Mouse (Mus musculus) kidney, postnatal 25 days (tissue): ENCODE measurements around the gene Gimap3.

ENCODE experiments used
- DNase-seq, 2 experiments: peaks; one replicate each; pipeline ENCODE4 v3.0.0; 2021; ENCODE audit warnings: mixed read lengths in 2 of 2

Gimap3 gene

DNA sequence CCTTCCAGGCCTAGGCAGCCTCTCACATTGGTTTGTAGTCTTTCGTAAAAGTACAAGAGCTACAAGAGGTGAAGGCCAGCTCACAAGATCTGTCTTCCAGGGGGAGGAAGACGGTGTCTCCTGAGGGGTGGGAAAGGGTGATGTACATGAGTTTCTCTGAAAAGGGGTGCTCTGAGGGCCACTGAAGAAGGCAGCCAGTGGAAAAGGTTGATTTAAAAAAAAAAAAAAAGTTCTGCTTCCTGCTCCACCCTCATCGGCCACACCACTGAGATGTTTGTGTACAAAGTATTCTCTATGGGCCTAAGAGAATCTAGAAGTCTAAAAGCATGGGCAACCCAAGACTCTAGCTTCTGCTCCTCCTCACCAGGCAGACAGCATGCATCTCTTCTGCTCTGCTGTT is at the start of gene Gimap3:
Gimap3 (minus strand) TSS at position 156 of the 400 bp plus-strand sequence.
- no peak for DNase-seq

DNA sequence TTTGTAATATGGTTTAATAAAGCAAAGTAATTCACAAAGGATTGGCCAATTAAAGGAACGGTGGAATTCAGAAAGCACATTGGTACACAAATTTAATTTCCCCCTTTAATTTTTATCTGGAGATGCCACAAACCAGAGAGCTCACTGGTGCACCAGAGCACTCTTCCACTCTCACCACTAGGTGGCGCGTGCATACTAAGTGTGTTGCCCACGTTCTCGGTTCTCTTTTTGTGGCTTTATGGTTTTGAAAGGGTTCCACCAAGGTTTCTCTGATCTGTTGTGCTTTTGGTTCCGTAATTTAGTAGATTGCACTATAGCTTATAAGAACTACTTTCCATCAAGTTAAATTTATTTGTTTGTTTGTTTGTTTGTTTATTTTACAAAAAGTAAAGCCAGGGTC is 47.2 kb upstream of the Gimap3 start:
- peak; percentile 85 to 90 for DNase-seq

- no peak for DNase-seq
Observed at GRCm38 (mm10) chr6:48815013-48815412, 44.4 kb upstream of the Gimap3 start.

DNA sequence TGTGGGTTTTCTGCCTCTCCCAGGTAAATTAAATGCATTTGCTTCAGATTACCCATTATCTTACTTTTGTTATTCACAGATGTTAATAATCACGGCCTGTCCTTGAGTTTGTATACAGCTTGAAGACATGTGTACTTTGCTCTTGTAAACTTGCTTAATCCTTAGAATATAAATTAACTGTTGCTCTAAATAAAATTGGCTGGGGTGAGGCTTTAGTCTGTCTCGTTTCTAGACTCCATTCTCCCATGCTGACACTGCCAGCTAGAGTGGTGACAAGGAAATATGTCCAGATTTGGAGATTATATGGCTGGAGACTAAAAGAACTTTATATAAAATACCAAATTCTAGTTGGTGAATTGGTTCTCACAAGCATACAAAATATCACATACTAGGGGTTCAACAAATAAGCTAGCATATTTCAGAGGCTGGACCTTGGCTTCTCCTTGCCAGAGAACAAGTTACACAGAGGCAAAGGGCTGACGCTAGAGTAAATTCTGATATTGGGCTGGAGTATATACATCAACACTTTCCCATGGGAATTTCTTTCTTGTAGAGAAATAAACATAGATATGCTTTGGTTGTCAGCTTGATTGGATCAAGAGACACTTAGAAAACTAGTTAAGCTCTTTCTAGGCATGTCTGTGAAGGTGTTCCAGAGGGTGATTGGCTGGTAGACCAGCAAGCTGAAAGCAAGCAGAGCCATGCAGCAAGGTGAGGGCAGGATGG is 39.0 kb upstream of the Gimap3 start:
- DNase-seq = no peak

GRCm38 (mm10) chr6:48806746-48807145 is 36.1 kb upstream of the Gimap3 start:
- DNase-seq = no peak

- peak; percentile 58 to 78 for DNase-seq
Observed at GRCm38 (mm10) chr6:48804346-48804745, 33.7 kb upstream of the Gimap3 start.

DNA sequence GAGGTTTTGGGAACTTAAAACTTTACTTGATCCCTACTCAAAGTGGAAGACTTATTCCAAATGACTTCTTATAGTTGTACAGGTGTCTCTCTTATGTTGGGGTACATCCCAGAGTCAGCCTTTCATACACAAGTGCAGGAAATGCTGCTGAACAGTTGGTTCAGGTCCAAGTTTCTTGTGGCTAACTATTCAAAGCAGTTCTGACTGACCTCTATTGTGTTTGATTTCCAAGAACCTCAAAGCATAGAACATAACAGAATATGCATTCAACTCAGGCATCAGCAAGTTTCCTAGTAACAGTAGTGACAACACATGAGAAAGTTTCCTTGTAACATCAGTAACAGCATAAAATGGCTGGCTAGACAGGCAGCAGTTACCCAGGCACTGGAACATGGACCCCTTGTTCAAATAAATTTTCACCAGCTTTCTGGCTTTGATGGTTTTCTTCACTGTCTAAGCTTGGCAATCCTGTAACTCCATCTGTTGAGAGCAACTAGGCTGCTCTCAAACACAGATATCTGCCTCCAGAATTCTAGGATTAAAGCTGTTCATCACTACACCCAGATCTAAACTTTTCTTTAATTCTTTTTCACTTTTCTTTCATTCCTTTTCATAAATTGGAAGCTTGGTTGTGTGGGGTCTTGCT is 32.9 kb upstream of the Gimap3 start:
- no peak for DNase-seq

GRCm38 (mm10) chr6:48801897-48802296 is 31.2 kb upstream of the Gimap3 start:
- DNase-seq = no peak

GRCm38 (mm10) chr6:48787867-48788266 is 17.2 kb upstream of the Gimap3 start:
- DNase-seq = no peak

DNA sequence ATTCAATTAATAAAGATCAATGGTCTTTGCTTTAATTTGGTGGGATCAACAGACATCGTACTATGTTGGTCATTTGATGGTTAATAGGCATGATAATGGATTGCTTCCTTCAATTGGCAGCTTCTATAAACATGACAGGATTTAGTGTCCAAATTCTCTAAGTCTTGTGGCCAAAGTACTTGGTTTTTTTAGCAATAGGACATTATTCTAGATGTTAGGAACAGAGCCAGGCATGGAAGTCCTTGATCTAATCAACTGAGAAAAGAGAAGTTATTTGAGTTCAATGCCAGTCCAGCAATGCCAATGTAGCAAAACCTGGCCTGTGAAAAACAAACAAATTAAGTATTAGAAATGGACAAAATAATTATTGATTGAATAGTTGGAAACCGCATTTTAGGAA is 14.9 kb upstream of the Gimap3 start:
- DNase-seq = no peak

GRCm38 (mm10) chr6:48785189-48785588 is 14.5 kb upstream of the Gimap3 start:
- DNase-seq = peak; percentile 60 to 71

DNA sequence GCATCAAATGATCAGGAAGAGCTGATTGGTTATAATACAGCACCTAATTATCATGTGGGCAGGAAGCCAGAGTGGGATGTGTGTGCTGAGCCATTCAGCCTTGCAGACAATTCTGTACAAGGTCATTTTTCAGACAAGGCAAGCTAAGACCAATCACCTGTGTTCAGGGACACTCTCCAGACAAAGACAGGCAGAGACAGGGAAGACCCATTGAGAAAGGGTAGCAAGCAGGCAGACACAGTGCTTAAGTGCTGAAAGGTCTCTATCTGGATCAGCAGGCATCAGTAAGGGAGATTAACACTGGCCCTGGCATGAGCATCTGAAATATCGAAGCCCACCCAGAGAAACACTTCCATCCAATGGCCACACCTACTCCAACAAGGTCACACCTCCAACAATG is 13.8 kb upstream of the Gimap3 start:
- DNase-seq = no peak

DNA sequence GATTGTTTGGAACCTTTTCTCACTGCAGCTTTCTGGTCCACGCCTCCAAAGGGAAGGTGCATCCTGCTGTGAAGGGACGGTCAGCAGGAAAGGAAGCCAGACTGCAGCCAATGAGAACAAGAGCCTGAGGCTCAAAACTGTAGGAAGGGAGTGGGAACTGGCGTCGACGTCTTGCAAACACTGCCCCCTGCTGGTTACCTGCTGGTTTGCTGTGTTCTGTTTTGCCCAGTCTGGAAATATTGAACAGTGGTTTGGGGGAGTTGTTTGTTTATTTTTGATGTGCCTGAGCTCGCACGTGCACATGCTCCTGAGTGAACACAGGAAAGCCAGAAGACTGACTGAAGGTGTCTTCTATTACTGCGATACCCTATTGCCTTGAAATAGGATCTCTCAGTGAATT is 1.4 kb upstream of the Gimap3 start:
- DNase-seq = peak; percentile 90 to 94

- DNase-seq = no peak
Observed at GRCm38 (mm10) chr6:48768933-48769332, 1.7 kb downstream of the Gimap3 start.

DNA sequence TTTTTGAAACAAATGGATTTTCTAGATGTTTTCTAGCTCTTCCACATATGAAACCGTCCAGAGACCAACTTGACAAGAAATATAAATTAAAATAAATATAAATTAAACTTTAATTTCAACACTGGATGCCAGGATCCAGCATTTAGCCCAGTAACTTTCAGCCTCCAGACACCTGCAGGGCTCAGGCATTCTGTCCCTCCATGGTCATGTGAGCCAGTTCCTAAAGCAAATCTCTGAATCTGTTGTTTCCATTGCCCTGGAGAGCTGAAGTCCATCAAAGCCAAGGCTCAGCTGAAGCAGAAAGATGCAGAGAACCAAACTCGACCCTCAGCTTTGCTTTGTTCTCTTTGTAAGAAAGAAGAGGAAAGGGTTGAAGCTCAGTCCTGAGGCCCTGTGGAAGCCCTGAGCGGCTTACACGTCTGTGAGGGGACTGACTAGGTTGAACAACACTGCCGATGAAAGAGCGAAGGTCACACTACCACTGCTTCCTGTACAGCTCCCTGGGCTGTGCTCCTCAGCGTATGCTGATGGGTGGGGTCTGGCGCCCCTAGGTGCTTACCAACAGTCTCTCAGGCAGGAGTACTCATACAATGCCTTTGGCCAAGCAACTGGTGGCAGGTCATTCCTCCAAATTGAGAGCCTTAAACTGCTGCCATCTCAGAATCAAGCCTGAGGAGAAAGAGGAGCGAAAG is 2.3 kb downstream of the Gimap3 start:
- DNase-seq = no peak

DNA sequence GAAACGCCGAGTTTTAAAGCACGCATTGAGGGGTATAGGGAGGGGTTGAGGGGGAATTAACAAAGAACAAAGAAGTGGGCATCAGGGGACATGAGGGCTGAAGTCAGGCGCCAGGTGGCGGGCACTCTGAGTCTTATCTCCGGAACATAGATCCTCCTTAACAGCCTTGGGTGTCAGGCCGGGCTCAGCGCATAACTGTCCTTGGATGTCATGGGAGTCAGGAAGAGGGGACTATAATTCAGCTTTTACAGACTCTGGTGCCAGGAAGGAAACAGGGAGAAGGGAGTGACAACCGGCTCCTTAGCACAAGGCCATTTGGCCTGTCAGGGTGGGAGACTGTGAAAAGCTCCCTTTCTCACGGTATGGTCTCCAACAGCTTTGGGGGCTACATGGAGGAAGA is 6.2 kb downstream of the Gimap3 start:
- DNase-seq = no peak

- no peak for DNase-seq
Observed at GRCm38 (mm10) chr6:48763567-48764270, 6.9 kb downstream of the Gimap3 start.

DNA sequence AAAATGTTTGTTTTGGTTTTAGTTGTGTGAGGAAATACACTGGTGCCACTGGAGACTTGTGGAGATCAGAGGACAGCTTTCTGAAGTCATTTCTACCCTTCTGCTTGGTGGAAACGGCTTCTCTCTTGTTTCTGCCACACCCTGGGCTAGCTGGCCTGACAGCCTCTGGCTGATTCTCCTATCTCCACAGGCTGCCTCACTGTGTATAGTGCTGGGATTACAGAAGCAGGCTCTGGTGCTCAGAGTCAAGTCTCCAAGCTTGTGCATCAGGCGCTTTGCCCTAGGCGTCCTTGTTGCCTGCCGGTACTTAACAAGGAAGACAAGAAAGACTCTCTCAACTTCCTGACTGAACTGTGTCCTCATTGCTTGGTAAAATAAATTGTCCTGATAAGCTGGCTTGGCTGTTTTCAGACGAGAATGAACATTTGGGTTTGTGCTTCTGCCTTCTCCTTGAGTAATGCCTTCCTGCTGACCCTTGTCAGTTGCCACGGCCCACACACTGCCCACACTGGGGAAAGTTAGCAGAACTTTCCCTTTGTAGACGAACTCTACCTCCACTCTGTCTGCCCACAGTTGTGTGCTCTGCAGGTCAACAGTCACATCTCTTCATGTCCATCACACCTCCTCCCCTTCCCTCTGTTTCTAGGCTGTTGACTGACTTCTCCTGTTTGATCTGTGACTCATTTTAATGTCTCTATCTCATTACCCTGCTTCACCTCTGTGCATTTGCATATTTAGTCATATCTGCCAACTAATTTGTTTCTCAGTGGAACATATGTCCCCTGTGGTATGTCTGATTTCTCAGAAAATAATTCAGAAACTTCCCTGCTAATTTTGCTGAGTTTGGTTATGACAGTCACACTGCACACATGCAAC is 23.3 kb downstream of the Gimap3 start:
- peak; percentile 29 to 53 for DNase-seq

GRCm38 (mm10) chr6:48745959-48746889 is 24.4 kb downstream of the Gimap3 start, which contains the start of gene Gimap5:
Gimap5 (plus strand) TSS chr6:48746197.
- DNase-seq = peak; percentile 71 to 82

GRCm38 (mm10) chr6:48745490-48745889 is 25.2 kb downstream of the Gimap3 start:
- DNase-seq = no peak
